Mouse (Mus musculus) hindlimb bud, embryonic 11.5 days (tissue): ENCODE results near the gene Eda2r.

ENCODE experiments used
- DNase-seq: peaks from one replicate; pipeline ENCODE4 v3.0.0-alpha.2; 2012; ENCODE audit warnings: low read depth, low spot score; ENCODE audit errors: extremely low spot score

Gene Eda2r

DNA sequence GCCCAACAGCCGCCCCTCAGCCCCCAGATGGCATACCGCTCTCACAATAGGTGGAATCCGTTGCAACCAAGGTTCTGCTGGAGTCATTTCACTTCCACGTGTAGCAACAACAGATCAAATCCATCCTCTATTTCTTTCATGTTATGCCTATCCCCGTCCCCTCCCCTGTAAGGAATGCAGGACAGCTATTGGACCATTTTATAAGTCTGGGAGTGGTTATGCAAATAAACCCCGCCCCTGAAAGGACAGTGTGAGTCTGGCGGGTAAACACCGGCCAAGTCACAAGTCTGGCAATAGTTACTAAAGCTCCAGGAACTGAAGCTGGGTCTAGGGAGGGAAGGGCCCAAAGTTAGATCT is at the start of gene Eda2r:
Eda2r (minus strand) TSS at position 152 of the 357 bp plus-strand sequence.
- no peak for DNase-seq

DNA sequence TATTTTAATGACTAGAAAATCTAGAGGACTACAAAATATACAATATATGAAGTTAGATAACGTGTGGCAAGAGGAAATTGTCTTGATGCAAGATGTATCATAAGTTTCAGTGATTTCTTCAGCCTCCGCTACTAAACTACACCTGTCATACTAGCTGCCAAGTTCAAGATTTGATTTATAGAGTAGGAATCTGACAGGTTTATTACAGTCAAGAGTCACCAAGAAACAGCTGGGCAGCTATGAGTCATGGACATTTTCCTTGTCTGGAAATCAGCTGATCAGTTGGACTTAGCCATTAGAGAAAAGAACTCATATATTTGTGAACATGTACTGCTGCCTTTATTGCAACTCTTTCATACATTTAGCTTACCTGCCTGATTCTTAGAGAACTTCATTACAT is 20.9 kb upstream of the Eda2r start:
- no peak for DNase-seq

DNA sequence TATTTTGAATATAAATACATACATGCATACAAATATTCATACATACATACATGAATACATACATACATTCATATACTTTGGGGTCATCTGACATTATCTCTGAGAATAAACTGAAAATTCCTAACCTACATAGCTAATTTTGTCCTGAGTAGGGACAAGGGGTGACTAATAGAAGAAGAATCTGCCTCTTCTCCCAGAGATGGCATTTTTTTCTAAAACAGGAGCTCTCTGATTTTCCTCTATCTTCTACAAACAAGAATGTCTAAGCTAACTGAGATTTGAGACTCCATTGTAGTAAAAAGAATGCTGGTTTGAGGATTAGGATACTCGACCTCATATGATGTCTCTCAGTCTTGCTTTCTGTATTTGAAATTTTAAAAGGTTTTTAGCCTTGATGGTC is 1.1 kb upstream of the Eda2r start:
- DNase-seq, result no peak

DNA sequence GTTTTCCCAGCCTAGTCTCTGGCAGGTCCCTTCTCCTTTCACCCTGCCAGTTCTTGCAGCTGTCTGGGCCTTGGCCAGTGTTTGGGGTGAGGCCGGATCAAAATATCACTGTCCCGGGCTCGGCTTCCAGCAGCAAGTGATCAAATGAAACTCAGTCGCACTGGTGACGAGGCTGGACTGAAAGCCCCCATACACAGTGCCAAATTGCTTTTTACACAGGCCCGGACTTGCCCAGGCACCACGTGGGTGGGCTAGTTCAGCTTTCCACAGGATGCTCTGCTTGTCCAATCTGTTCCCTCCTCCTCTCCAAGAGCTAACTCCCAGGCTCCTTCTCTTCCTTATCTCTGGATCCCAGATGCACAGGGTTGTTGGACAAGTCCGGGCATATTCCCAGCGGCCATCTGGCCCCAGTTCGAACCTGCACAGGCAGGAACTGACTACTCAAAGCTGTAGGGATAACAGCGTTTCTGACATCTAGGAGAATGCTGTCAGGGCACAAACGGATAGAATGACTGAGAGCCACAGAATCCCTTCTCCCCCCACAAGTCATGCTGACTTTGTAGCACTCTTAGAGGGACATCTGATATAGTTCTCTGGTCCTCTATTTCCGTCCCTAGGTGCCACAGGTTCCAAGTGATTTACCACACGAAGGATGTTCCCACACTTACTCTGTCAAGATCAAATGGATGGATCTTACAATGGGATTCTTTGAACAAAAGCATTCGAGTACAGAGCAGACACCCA is 523 bp downstream of the Eda2r start:
- no peak for DNase-seq

DNA sequence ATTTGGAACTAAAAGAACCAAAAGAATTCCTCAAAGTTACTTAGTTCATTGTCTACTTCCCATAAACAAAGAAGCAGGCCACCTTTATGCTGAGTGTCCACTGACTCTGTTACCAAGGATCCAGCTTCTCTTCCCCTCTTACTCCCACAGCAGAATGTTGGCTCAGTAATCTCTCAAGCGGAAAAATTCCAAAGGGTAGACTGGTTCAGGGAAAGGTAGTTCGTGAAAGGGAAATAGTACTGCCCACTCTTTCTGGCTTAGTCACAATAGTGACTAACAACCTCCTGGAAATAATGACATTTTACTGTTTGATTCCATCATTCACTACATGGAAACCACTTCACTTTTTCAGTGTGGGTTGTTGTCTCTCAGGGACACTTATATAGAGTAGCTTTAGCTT is 4.2 kb downstream of the Eda2r start:
- no peak for DNase-seq

DNA sequence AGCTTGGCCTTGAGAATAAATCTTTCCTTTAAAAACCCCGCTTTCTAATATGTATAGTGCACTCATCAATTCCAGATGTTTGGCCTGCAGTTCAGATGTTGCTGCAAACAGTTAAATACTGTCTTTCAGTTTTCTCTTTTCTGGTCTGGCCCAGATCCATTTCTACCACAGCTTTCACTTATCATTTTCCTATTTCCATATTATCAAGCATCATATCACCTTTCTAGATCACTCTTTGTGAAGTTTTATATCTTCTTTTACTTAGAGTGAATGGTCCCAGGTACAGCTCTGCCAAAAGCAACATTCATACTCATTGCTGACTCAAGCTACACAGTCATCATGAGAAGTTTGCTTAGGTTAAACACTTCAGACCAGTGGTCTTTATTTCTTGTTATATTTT is 7.8 kb downstream of the Eda2r start:
- no peak for DNase-seq

DNA sequence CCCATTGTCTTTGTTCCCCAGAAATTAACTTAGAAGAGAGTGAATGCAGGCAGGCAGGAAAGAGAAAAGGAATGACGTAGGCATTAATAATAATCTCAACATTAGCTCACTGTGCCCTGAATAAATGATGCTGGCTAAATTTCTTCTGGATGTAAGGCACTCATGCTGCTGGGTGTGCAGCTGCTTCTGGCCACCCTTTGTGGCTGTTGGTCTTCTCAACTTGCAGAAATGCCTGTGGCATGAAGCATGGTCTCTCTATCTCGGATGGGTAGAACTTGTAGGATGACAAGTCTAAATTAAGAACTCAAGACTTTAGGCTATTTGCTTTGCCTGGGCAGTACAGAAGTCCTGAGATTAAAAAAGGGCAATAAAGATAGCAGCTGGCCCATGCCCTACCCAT is 8.3 kb downstream of the Eda2r start:
- no peak for DNase-seq

DNA sequence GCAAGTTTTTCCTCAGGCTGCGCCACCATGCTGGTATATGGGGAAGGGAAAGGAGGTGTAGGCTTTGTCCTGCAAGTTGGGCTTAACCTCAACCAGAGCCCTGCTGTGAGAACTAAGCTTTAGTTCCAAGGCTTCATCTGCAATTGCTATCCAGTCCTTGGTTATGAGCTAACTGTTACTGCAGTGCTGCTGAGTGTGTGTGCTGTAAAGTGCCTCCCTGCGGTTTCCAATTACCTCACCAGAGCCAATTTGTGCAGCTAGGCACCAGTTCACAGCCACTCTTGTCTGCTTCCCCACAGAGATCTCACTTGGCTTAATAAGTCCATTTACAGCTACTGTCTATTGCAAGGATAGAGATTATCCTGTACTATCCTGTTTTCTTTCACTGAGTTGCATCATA is 16.1 kb downstream of the Eda2r start:
- no peak for DNase-seq

DNA sequence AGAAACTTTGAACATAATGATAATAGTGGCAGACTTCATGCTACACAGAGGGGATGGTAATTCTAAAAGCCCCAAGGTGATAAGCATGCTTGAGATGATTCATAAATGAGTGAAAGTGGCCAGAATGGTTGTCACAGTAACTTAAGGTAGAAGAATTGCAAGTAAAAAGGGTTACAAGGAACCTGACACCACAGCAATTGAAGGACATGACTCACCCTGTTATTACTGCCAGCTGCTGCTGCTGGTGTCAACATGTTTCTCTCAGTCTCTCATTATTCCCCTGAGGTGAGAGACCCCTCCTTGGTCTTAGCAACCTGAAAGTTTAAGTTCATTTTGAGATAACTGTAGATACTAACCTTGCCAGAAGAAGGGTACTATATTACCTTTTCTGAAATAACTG is 49.1 kb downstream of the Eda2r start:
- DNase-seq, result no peak
